Mouse (Mus musculus) CH12.LX (cell line): ENCODE results near the gene Cyp4b1.

Experiments used
- CHD1 ChIP-seq: IDR thresholded peaks from 2 replicates; pipeline ENCODE4 v1.6.1; 2012; ENCODE audit warnings: low read depth, low read length, improper control_type of control experiment, inconsistent platforms
- CHD2 ChIP-seq: IDR thresholded peaks from 2 replicates; pipeline ENCODE4 v1.6.1; 2011; ENCODE audit warnings: low read length, improper control_type of control experiment
- CTCF ChIP-seq, 2 experiments: IDR thresholded peaks in 1 of 2; conservative IDR thresholded peaks in 1 of 2; 2 replicates each; pipeline ENCODE4 v1.5.1; 2011 to 2012; ENCODE audit warnings: low read depth in 2 of 2, low read length in 2 of 2, improper control_type of control experiment in 1 of 2, inconsistent platforms in 1 of 2, mild to moderate bottlenecking in 1 of 2, moderate library complexity in 1 of 2
- ELF1 ChIP-seq: IDR thresholded peaks from 2 replicates; pipeline ENCODE4 v1.6.1; 2014; ENCODE audit warnings: low read depth, mild to moderate bottlenecking, inconsistent platforms, low read length, improper control_type of control experiment
- JUND ChIP-seq: conservative IDR thresholded peaks from 2 replicates; pipeline ENCODE4 v1.6.1; 2011; ENCODE audit warnings: low read depth, low read length, improper control_type of control experiment
- KAT2A ChIP-seq: IDR thresholded peaks from 2 replicates; pipeline ENCODE4 v1.6.1; 2012; ENCODE audit warnings: low read length, improper control_type of control experiment, inconsistent platforms; ENCODE audit not compliant: insufficient replicate concordance
- MAX ChIP-seq: IDR thresholded peaks from 2 replicates; pipeline ENCODE4 v1.6.1; 2011; ENCODE audit warnings: low read length, improper control_type of control experiment
- MAZ ChIP-seq: IDR thresholded peaks from 2 replicates; pipeline ENCODE4 v1.6.1; 2012; ENCODE audit warnings: low read depth, mild to moderate bottlenecking, inconsistent platforms, low read length, improper control_type of control experiment, moderate library complexity
- NRF1 ChIP-seq: IDR thresholded peaks from 2 replicates; pipeline ENCODE4 v1.6.1; 2014; ENCODE audit warnings: low read depth, mild to moderate bottlenecking, inconsistent platforms, low read length, improper control_type of control experiment, moderate library complexity
- POLR2A ChIP-seq: IDR thresholded peaks from 2 replicates; pipeline ENCODE4 v1.6.1; 2011; ENCODE audit warnings: low read depth, mild to moderate bottlenecking, improper control_type of control experiment, low read length
- POLR2AphosphoS2 ChIP-seq: IDR thresholded peaks from 2 replicates; pipeline ENCODE4 v1.6.1; 2011; ENCODE audit warnings: low read depth, low read length, improper control_type of control experiment
- USF1 ChIP-seq: IDR thresholded peaks from 2 replicates; pipeline ENCODE4 v1.6.1; 2014; ENCODE audit warnings: low read depth, mild to moderate bottlenecking, inconsistent platforms, low read length, improper control_type of control experiment
- ZC3H11A ChIP-seq: IDR thresholded peaks from 2 replicates; pipeline ENCODE4 v1.6.1; 2012; ENCODE audit warnings: low read depth, mild to moderate bottlenecking, inconsistent platforms, low read length, improper control_type of control experiment
- ZNF384 ChIP-seq: IDR thresholded peaks from 2 replicates; pipeline ENCODE4 v1.6.1; 2012; ENCODE audit warnings: low read depth, low read length, improper control_type of control experiment, inconsistent platforms

GRCm38 (mm10) chr4:115596824-115597336 lies 50.6 kb downstream of the Cyp4b1 start:
- TF ChIP-seq KAT2A (no peak), CHD1 (no peak), POLR2A (no peak), CHD2 (no peak), ELF1 (no peak), ZNF384 (no peak), JUND (no peak), NRF1 (no peak), POLR2AphosphoS2 (no peak), USF1 (no peak), MAZ (no peak), ZC3H11A (no peak), MAX (no peak), CTCF (conservative IDR thresholded peaks at IDR 0.05 in 1 of 2, IDR thresholded peaks at IDR 0.05 in 1 of 2; ENCODE audit: low read depth in 2 of 2, low read length in 2 of 2) (no peak)
